Mouse (Mus musculus): ENCODE data around the gene Gm20683.

GRCm38 (mm10) chr17:25828223-25828594 lies 13.4 kb downstream of the Gm20683 start:
- TF ChIP-seq CTCF (IDR thresholded peaks at IDR 0.05 in 2 of 3, conservative IDR thresholded peaks at IDR 0.05 in 1 of 3; ENCODE audit: control insufficient read depth in 1 of 3, insufficient read depth in 1 of 3, low read depth in 2 of 3, low read length in 3 of 3, poor library complexity in 1 of 3, severe bottlenecking in 1 of 3) (no peak), ZC3H11A (IDR thresholded peaks at IDR 0.05; ENCODE audit: low read depth, low read length) (no peak), CHD1 (IDR thresholded peaks at IDR 0.05; ENCODE audit: low read depth, low read length) (no peak), NELFE (IDR thresholded peaks at IDR 0.05; ENCODE audit: low read depth, low read length) (no peak), E2F4 (IDR thresholded peaks at IDR 0.05; ENCODE audit: borderline replicate concordance, low read depth, low read length) (no peak), ETS1 (IDR thresholded peaks at IDR 0.05; ENCODE audit: low read depth, low read length) (no peak), MEF2A (IDR thresholded peaks at IDR 0.05; ENCODE audit: extremely low read depth, insufficient replicate concordance, low read depth, low read length, poor library complexity, severe bottlenecking) (no peak), EP300 (IDR thresholded peaks at IDR 0.05; ENCODE audit: low read depth in 1 of 2, low read length in 2 of 2) (no peak)
